Mouse (Mus musculus) fat pad, adult 2 months (tissue): ENCODE measurements around the gene Car6.

Source experiments
- DNase-seq: peaks from one replicate; pipeline ENCODE4 v3.0.0-alpha.2; 2011; ENCODE audit warnings: low read depth, low spot score; ENCODE audit errors: extremely low read depth

The Car6 gene

GRCm38 (mm10) chr4:150229747-150230390, 28.7 kb upstream of the Car6 start:
- DNase-seq: no peak

GRCm38 (mm10) chr4:150228581-150229348, 27.6 kb upstream of the Car6 start:
- DNase-seq: no peak

- DNase-seq: no peak
Observed at GRCm38 (mm10) chr4:150226818-150227688, 25.9 kb upstream of the Car6 start.

- DNase-seq: no peak
Observed at GRCm38 (mm10) chr4:150225700-150226099, 24.6 kb upstream of the Car6 start.

GRCm38 (mm10) chr4:150223830-150224229, 22.7 kb upstream of the Car6 start:
- no peak for DNase-seq

- DNase-seq: no peak
Observed at GRCm38 (mm10) chr4:150221017-150221640, 20.0 kb upstream of the Car6 start.

GRCm38 (mm10) chr4:150220584-150220983, 19.5 kb upstream of the Car6 start:
- no peak for DNase-seq

- DNase-seq: no peak
Observed at GRCm38 (mm10) chr4:150219501-150220292, 18.6 kb upstream of the Car6 start.

- DNase-seq: no peak
Observed at GRCm38 (mm10) chr4:150217935-150218334, 16.8 kb upstream of the Car6 start.

GRCm38 (mm10) chr4:150217042-150217554, 16.0 kb upstream of the Car6 start:
- DNase-seq: no peak

- DNase-seq: no peak
Observed at GRCm38 (mm10) chr4:150216423-150216822, 15.3 kb upstream of the Car6 start.

GRCm38 (mm10) chr4:150213910-150214309, 12.8 kb upstream of the Car6 start:
- no peak for DNase-seq

GRCm38 (mm10) chr4:150212553-150212971, 11.4 kb upstream of the Car6 start:
- DNase-seq: no peak

GRCm38 (mm10) chr4:150211930-150212552, 10.9 kb upstream of the Car6 start:
- no peak for DNase-seq

GRCm38 (mm10) chr4:150210306-150210705, 9.2 kb upstream of the Car6 start:
- no peak for DNase-seq

- DNase-seq: no peak
Observed at GRCm38 (mm10) chr4:150209751-150210150, 8.6 kb upstream of the Car6 start.

- DNase-seq: peak; percentile 64
Observed at GRCm38 (mm10) chr4:150204877-150205276, 3.7 kb upstream of the Car6 start.

- no peak for DNase-seq
Observed at GRCm38 (mm10) chr4:150202702-150203101, 1.6 kb upstream of the Car6 start.

- no peak for DNase-seq
Observed at GRCm38 (mm10) chr4:150198268-150198667, 2.9 kb downstream of the Car6 start.

GRCm38 (mm10) chr4:150193915-150194314, 7.2 kb downstream of the Car6 start:
- DNase-seq: no peak
